Mouse (Mus musculus) inflammation-experienced regulatory T-cells, adult 6 months (primary cell): ENCODE results near the gene Gm20388. TPM values are rescaled to one million over a fixed set of nuclear protein-coding genes. Genes with fewer than 3 reads are reported as not detected.

ENCODE experiments used
- ATAC-seq: one replicate; pipeline ENCODE4 v1.8.0; 2017
- polyA plus RNA-seq, 3 experiments: library from polyadenylated mRNA; unstranded; fragments of 100-300 nt; shearing (Covaris generic); gene quantifications; one replicate each; pipeline ENCODE4 v1.2.1; 2017

The Gm20388 gene
- polyA plus RNA-seq, 3 experiments from 2014 or later, result 10.8 to 14.1 (median 11.8) TPM

- ATAC-seq, result no peak
Observed at GRCm38 (mm10) chr8:120520287-120520686, 609.6 kb downstream of the Gm20388 start.

GRCm38 (mm10) chr8:120520707-120521590 is 610.3 kb downstream of the Gm20388 start:
- no peak for ATAC-seq

- no peak for ATAC-seq
Observed at GRCm38 (mm10) chr8:120521591-120521965, 610.9 kb downstream of the Gm20388 start.

GRCm38 (mm10) chr8:120523641-120524040 is 613.0 kb downstream of the Gm20388 start:
- ATAC-seq, result no peak

- ATAC-seq, result no peak
Observed at GRCm38 (mm10) chr8:120525135-120525534, 614.5 kb downstream of the Gm20388 start.

- ATAC-seq, result no peak
Observed at GRCm38 (mm10) chr8:120525832-120526231, 615.2 kb downstream of the Gm20388 start.

- no peak for ATAC-seq
Observed at GRCm38 (mm10) chr8:120526577-120526976, 615.9 kb downstream of the Gm20388 start.

- no peak for ATAC-seq
Observed at GRCm38 (mm10) chr8:120528332-120528731, 617.7 kb downstream of the Gm20388 start.

GRCm38 (mm10) chr8:120529226-120529625 is 618.6 kb downstream of the Gm20388 start:
- ATAC-seq, result no peak

GRCm38 (mm10) chr8:120530954-120531656 is 620.5 kb downstream of the Gm20388 start:
- ATAC-seq, result no peak

- no peak for ATAC-seq
Observed at GRCm38 (mm10) chr8:120531775-120532516, 621.3 kb downstream of the Gm20388 start.

GRCm38 (mm10) chr8:120532517-120533215 is 622.0 kb downstream of the Gm20388 start:
- ATAC-seq, result no peak

GRCm38 (mm10) chr8:120533380-120533779 is 622.7 kb downstream of the Gm20388 start:
- ATAC-seq, result no peak

GRCm38 (mm10) chr8:120534080-120534479 is 623.4 kb downstream of the Gm20388 start:
- no peak for ATAC-seq

GRCm38 (mm10) chr8:120534504-120535368 is 624.1 kb downstream of the Gm20388 start:
- ATAC-seq, result no peak

GRCm38 (mm10) chr8:120535452-120536305 is 625.0 kb downstream of the Gm20388 start:
- ATAC-seq, result no peak

- peak; percentile 16 for ATAC-seq
Observed at GRCm38 (mm10) chr8:120536306-120537206, 625.9 kb downstream of the Gm20388 start.

GRCm38 (mm10) chr8:120537207-120537817 is 626.7 kb downstream of the Gm20388 start:
- peak; percentile 54 for ATAC-seq
